Mouse (Mus musculus) kidney, embryonic 16.5 days (tissue): ENCODE data around the gene Vmn2r32. TPM values are rescaled to one million over a fixed set of nuclear protein-coding genes. Genes with fewer than 3 reads are reported as not detected.
"Not testable (repeated sequence)": the region's sequence is repeated elsewhere in the genome, so short reads cannot be mapped to it uniquely, and the experiment has no call there.

Experiments
- ATAC-seq: fragments of 200-750 bp; cut with Nextera tagmentation; 2 replicates; pipeline ENCODE4 v1.8.0; 2017; ENCODE audit warnings: moderate TSS enrichment; ENCODE audit not compliant: low FRiP score, low TSS enrichment
- H3K27ac ChIP-seq: fragments of 300-500 bp; sonication (generic); 2 replicates; pipeline ENCODE4 v1.5.1; 2014; ENCODE audit warnings: low read length
- H3K27me3 ChIP-seq: fragments of 300-500 bp; sonication (generic); 2 replicates; pipeline ENCODE4 v1.6.1; 2014; ENCODE audit warnings: low read length, control low read depth, mixed read lengths; ENCODE audit not compliant: insufficient read depth
- H3K36me3 ChIP-seq: fragments of 300-500 bp; sonication (generic); 2 replicates; pipeline ENCODE4 v1.6.1; 2014; ENCODE audit warnings: low read length, control low read depth, mixed read lengths; ENCODE audit not compliant: insufficient read depth
- H3K4me1 ChIP-seq: fragments of 300-500 bp; sonication (generic); 2 replicates; pipeline ENCODE4 v1.6.1; 2014; ENCODE audit warnings: low read length, control low read depth, mixed read lengths; ENCODE audit not compliant: insufficient read depth
- H3K4me2 ChIP-seq: fragments of 300-500 bp; sonication (generic); replicated peaks from 2 replicates; pipeline ENCODE4 v1.6.1; 2014; ENCODE audit warnings: low read depth, low read length
- H3K4me3 ChIP-seq: fragments of 300-500 bp; sonication (generic); 2 replicates; pipeline ENCODE4 v1.5.1; 2014; ENCODE audit warnings: mild to moderate bottlenecking, low read length
- H3K9ac ChIP-seq: fragments of 300-500 bp; sonication (generic); replicated peaks from 2 replicates; pipeline ENCODE4 v1.6.1; 2014; ENCODE audit warnings: low read length
- H3K9me3 ChIP-seq: fragments of 300-500 bp; sonication (generic); 2 replicates; pipeline ENCODE4 v1.6.1; 2016; ENCODE audit warnings: low read length, control low read depth
- WGBS: fragments of 180-500 bp; shearing (Covaris S2); extraction: QIAGEN DNeasy Blood & Tissue Kit; methylation state at CpG from one replicate; pipeline ENCODE4 v1.1.7; 2014; 5-methylcytosine and 5-hydroxymethylcytosine counted together
- polyA plus RNA-seq: library from polyadenylated mRNA; unstranded; fragments of >200 nt; fragmentation: Nextera tagmentation; extraction: Ambion mirVana; gene quantifications from 2 replicates; pipeline ENCODE4 v1.2.1, GENCODE M21; 2015

Vmn2r32 gene
- not detected in 2 replicates for polyA plus RNA-seq

GRCm38 (mm10) chr7:7479918-7480317, at the start of gene Vmn2r32:
Gene Vmn2r32 (minus strand): TSS chr7:7480018.
- not testable (repeated sequence) for ATAC-seq, H3K4me1 ChIP-seq, H3K4me2 ChIP-seq, H3K27me3 ChIP-seq, H3K27ac ChIP-seq, H3K36me3 ChIP-seq, H3K4me3 ChIP-seq, H3K9me3 ChIP-seq, H3K9ac ChIP-seq
- 40% methylated on average over 1 of the region's 2 CpGs for WGBS

Other genes starting within 250 kb of the Vmn2r32 start
- gene Vmn2r29, start 232.7 kb downstream of the Vmn2r32 start, polyA plus RNA-seq, result 0.37 and 0.84 TPM in 2 replicates
- 2.7 and 4.2 TPM in 2 replicates for gene Gm45844, start 201.7 kb downstream of the Vmn2r32 start, polyA plus RNA-seq
- gene Clcn4, start 179.2 kb downstream of the Vmn2r32 start, polyA plus RNA-seq, result 54.2 and 55.0 TPM in 2 replicates
- gene Vmn2r30, start 142.4 kb downstream of the Vmn2r32 start, polyA plus RNA-seq, result not detected in 2 replicates
- 0.53 TPM in 1 of 2 replicates, not detected in the other for gene Gm45783, start 105.4 kb downstream of the Vmn2r32 start, polyA plus RNA-seq
- not detected in 2 replicates for gene Vmn2r31, start 80.3 kb downstream of the Vmn2r32 start, polyA plus RNA-seq
- gene Vmn2r33, start 86.8 kb upstream of the Vmn2r32 start, polyA plus RNA-seq, result not detected in 2 replicates
- not detected in 2 replicates for gene Vmn2r34, start 209.5 kb upstream of the Vmn2r32 start, polyA plus RNA-seq